Mouse (Mus musculus) lung, postnatal 0 days (tissue): ENCODE data around the gene Snapin.
A peak's percentile ranks its signal among the peaks of the same experiment; 100 is the strongest.

Experiments used
- CTCF ChIP-seq: IDR thresholded peaks from 2 replicates; pipeline ENCODE4 v1.5.1; 2016; ENCODE audit warnings: antibody characterized with exemption, mild to moderate bottlenecking
- EP300 ChIP-seq: IDR thresholded peaks from 2 replicates; pipeline ENCODE4 v1.6.1; 2016; ENCODE audit warnings: antibody characterized with exemption, mild to moderate bottlenecking, control low read depth

DNA sequence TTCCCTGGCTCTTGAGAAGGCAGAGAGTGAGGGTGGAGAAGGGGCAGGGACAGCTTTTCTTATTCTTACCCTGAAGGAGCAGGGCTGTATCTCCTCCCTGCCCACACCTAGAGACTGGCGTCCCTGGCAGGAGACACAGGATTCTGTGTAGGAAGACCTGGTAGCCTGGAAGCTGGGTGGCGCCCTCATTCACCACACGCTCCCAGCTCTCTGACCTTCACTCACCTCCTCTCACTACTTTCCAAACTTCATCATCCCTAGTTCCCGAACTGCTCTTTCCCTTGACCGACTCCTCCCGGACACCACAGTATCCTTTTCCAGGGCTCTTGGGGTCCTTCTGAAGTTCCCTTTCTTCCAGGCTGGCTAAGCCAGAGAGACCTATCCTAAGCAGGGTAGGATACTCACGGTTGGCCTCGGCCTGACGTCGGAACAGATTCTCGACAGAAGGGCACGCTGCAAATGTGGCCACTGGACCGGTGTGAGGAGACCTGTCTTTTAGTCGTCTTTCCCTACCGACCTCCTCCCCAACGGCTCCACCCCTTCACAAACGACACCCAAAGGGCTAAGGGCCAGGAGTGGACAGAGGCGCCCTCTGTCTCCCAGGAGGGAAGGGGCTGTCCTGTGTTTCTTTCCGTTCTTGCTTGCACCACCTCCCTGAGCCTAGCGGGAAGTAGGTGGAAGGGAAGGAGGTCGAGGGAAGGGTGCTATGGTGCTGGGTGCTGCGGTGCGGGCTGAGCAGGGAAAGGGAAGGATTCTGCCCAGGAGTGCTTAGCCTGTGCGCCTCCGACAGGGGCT lies 23.2 kb upstream of the Snapin start, which contains the start of the genes S100a1 and S100a13:
- peak; percentile 75 for TF ChIP-seq CTCF
- no peak for TF ChIP-seq EP300
